Mouse (Mus musculus) forebrain, embryonic 16.5 days (tissue): ENCODE results near the gene Etv5. TPM values are rescaled to one million over a fixed set of nuclear protein-coding genes. Genes with fewer than 3 reads are reported as not detected.

Source experiments
- ATAC-seq: fragments of 200-750 bp; cut with Nextera tagmentation; 2 replicates; pipeline ENCODE4 v1.8.0; 2017; ENCODE audit warnings: mild to moderate bottlenecking, moderate library complexity
- H3K27ac ChIP-seq: fragments of 300-500 bp; sonication (generic); 2 replicates; pipeline ENCODE4 v1.5.1; 2014; ENCODE audit warnings: low read length, control low read depth
- H3K27me3 ChIP-seq: fragments of 300-500 bp; sonication (generic); replicated peaks from 2 replicates; pipeline ENCODE4 v1.6.1; 2014; ENCODE audit warnings: low read length; ENCODE audit not compliant: control insufficient read depth, insufficient read depth
- H3K36me3 ChIP-seq: fragments of 300-500 bp; sonication (generic); 2 replicates; pipeline ENCODE4 v1.6.1; 2014; ENCODE audit not compliant: control insufficient read depth, insufficient read depth
- H3K4me1 ChIP-seq: fragments of 300-500 bp; sonication (generic); replicated peaks from 2 replicates; pipeline ENCODE4 v1.6.1; 2014; ENCODE audit warnings: low read length; ENCODE audit not compliant: control insufficient read depth, insufficient read depth
- H3K4me2 ChIP-seq: fragments of 300-500 bp; sonication (generic); 2 replicates; pipeline ENCODE4 v1.6.1; 2014; ENCODE audit warnings: mild to moderate bottlenecking, low read length, control low read depth
- H3K4me3 ChIP-seq: fragments of 300-500 bp; sonication (generic); replicated peaks from 2 replicates; pipeline ENCODE4 v1.5.1; 2014; ENCODE audit warnings: mild to moderate bottlenecking, low read length, control low read depth
- H3K9ac ChIP-seq: fragments of 300-500 bp; sonication (generic); replicated peaks from 2 replicates; pipeline ENCODE4 v1.6.1; 2014; ENCODE audit warnings: low read depth, low read length, control low read depth
- H3K9me3 ChIP-seq: fragments of 300-500 bp; sonication (generic); 2 replicates; pipeline ENCODE4 v1.6.1; 2016; ENCODE audit warnings: low read length; ENCODE audit not compliant: control insufficient read depth
- WGBS: fragments of 180-500 bp; shearing (Covaris S2); extraction: QIAGEN DNeasy Blood & Tissue Kit; methylation state at CpG from one replicate; pipeline ENCODE4 v1.1.7; 2014; 5-methylcytosine and 5-hydroxymethylcytosine counted together
- polyA plus RNA-seq: library from polyadenylated mRNA; unstranded; fragments of >200 nt; fragmentation: Nextera tagmentation; extraction: Ambion mirVana; gene quantifications from 2 replicates; pipeline ENCODE4 v1.2.1, GENCODE M21; 2015

Gene Etv5
- 25.4 and 35.2 TPM in 2 replicates for polyA plus RNA-seq

DNA sequence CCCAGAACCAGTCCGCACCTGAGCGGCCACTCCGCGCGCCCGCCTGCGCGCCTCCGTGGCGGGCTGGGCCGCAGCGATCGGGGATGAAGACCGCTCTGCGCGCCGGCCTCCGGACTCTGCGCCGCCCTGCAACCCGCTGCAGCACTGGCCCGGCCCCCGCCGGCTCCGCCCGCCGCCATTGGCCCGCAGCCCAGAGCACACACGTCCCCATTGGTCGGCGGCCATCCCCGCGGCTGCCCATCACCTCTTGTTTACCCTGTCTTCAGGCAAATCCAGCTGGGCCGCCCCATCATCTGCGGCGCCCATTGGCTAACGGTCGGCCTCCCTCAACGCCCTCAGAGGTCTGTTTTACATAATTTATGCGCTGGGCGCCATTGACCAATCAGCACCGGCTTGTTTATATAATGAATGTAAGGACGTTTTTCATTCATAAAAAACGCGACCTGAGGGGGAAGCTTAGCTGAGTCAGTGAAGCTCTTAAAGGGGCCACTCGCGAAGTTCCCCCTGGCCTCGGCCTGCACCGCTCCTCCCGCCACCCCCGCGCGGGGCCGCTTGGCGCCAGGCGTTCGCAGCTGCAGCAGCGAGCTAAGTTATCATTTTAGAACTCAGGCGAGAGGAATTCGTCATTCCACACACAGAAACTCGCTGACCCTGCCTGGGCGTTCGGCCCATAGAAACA lies at the start of gene Etv5:
Gene Etv5 (minus strand): TSS at position 221 of the 679 bp plus-strand sequence.
- H3K36me3 ChIP-seq, result no peaks in the 10 kb centered on the region
- peaks cover 26% of the 10 kb centered on the region for H3K4me1 ChIP-seq
- no peaks in the 10 kb centered on the region for H3K9me3 ChIP-seq
- H3K9ac ChIP-seq, result peak within 1 kb of the TSS; percentile 70
- H3K4me3 ChIP-seq, result peak within 1 kb of the TSS; percentile 80
- H3K27me3 ChIP-seq, result peaks cover 28% of the 10 kb centered on the region
- peak within 1 kb of the TSS; percentile 71 for H3K27ac ChIP-seq
- H3K4me2 ChIP-seq, result peak within 1 kb of the TSS; percentile 100
- ATAC-seq, result peak; percentile 97
- under 1% methylated on average over 53 of the region's 63 CpGs for WGBS

DNA sequence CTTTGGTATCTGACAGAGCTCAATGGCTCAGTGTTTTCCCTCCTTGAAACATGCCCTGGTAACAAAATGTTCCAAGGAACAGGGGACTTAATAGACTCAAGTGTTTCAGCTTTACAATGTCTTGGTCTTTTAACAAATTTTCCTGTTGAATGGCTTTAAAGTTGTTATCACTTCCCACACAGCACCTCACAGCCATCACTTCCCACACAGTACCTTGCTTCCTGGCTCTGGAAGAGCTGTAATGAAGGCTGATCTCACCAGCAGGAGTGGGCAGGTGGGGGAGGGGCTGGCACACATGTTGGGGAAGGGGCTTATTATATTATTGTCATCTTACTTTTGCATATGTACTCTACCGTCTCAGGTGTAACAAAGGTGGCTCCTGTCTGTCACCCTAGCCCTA lies 44.4 kb upstream of the Etv5 start:
- H3K9me3 ChIP-seq, result no peaks in the 10 kb centered on the region
- 65% methylated on average over 1 of the region's 1 CpGs for WGBS
- H3K4me2 ChIP-seq, result no peak overlapping the region
- H3K27me3 ChIP-seq, result no peaks in the 10 kb centered on the region
- H3K36me3 ChIP-seq, result no peaks in the 10 kb centered on the region
- no peaks in the 10 kb centered on the region for H3K4me1 ChIP-seq
- H3K4me3 ChIP-seq, result no peak overlapping the region
- ATAC-seq, result no peak
- no peak overlapping the region for H3K27ac ChIP-seq
- H3K9ac ChIP-seq, result no peak overlapping the region

DNA sequence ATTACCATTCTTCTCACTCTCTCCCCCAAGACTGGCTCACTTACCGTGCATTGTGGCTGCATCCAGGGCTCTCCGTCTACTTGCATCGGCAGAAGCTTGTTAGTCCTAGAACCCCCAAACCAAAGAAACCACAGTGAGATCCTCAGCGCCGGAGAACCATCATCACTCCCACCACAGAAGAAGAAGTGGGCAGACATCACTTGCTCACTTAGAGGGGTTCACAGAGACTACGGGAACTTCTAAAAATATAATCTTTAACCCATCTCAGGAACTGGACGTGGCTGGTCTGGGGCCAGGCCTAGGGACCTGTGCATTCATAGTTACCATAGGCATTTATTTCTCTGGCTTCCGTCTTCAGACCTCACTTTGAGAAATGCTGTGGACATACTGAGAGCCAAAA lies 39.8 kb upstream of the Etv5 start:
- Histone ChIP-seq H3K4me3 (no peak overlapping the region), H3K9ac (no peak overlapping the region), H3K4me1 (no peaks in the 10 kb centered on the region), H3K36me3 (no peaks in the 10 kb centered on the region), H3K9me3 (no peaks in the 10 kb centered on the region), H3K4me2 (no peak overlapping the region), H3K27ac (no peak overlapping the region), H3K27me3 (no peaks in the 10 kb centered on the region)
- no peak for ATAC-seq
- 96% methylated on average over 8 of the region's 8 CpGs for WGBS

DNA sequence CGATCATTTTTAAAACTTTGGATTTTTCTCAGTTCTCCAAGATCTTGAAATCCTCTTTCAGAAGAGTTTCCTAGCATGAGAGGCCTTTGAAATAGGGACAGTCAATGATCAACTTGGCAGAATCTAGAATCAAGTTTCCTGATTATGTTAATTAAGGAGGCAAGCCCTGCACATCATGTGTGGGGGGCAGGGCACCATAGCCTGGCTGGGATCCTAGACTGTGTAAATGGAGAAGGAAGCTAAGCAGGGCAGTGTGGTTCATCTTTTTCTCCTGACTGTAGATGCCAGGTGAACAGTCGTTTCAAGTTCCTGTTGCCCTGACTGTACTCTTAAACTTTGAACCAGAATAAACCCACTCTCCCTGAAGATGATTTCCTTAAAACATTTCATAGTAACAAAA lies 32.2 kb upstream of the Etv5 start:
- ATAC-seq, result no peak
- no peak overlapping the region for H3K4me2 ChIP-seq
- H3K27ac ChIP-seq, result no peak overlapping the region
- no peaks in the 10 kb centered on the region for H3K36me3 ChIP-seq
- WGBS, result 87% methylated on average over 2 of the region's 2 CpGs
- H3K9me3 ChIP-seq, result no peaks in the 10 kb centered on the region
- H3K27me3 ChIP-seq, result no peaks in the 10 kb centered on the region
- no peak overlapping the region for H3K9ac ChIP-seq
- 0 out of 2 replicates have a peak, but pooled peaks cover 2% of the 10 kb centered on the region for H3K4me1 ChIP-seq
- H3K4me3 ChIP-seq, result no peak overlapping the region

DNA sequence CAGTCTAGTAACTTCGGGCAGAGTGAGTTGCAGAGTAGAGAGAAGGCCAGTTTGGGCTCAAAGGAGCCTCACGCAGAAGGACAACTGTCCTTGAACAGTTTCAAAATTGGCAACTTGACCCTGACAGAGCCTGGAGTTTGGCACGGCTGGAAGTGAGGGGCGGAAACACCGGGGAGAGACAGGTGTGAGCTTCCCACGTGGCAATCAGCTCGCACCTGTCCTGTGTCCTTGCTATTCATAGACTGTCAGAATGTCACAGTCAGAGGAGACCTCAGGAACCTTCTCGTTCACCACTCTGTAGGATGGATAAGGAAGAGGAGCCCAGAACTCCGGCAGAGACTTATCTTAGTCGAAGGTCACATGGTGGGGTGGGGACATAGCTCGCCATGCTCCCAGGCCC lies 29.9 kb upstream of the Etv5 start:
- no peaks in the 10 kb centered on the region for H3K36me3 ChIP-seq
- no peak overlapping the region for H3K4me2 ChIP-seq
- no peaks in the 10 kb centered on the region for H3K9me3 ChIP-seq
- no peak overlapping the region for H3K4me3 ChIP-seq
- no peaks in the 10 kb centered on the region for H3K27me3 ChIP-seq
- no peak for ATAC-seq
- H3K9ac ChIP-seq, result no peak overlapping the region
- WGBS, result 90% methylated on average over 11 of the region's 11 CpGs
- no peak overlapping the region for H3K27ac ChIP-seq
- H3K4me1 ChIP-seq, result 0 out of 2 replicates have a peak, but pooled peaks cover 2% of the 10 kb centered on the region

DNA sequence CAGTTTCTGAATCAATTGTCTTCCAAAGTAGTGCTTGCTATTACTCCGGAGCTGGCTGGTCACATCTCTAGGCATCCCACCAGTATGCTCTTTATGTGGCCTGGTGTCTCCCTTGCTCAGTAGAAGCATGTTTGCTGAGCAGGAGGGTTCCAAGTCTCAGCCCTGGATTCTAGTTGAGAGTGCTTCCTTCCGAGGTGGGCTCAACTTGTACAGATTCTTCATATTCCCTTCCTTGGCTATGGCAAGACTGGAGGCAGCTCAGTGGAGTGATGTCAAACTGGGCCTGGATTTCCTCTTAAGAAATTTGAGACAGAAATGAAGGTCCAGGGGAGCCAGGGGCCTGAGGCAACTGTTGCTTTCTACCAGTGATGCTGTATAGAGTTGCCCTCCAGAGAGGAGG lies 27.6 kb upstream of the Etv5 start:
- 87% methylated on average over 2 of the region's 2 CpGs for WGBS
- Histone ChIP-seq H3K27ac (no peak overlapping the region), H3K4me3 (no peak overlapping the region), H3K9me3 (no peaks in the 10 kb centered on the region), H3K4me2 (no peak overlapping the region), H3K36me3 (no peaks in the 10 kb centered on the region), H3K4me1 (0 out of 2 replicates have a peak, but pooled peaks cover 2% of the 10 kb centered on the region), H3K9ac (no peak overlapping the region), H3K27me3 (no peaks in the 10 kb centered on the region)
- ATAC-seq, result no peak

DNA sequence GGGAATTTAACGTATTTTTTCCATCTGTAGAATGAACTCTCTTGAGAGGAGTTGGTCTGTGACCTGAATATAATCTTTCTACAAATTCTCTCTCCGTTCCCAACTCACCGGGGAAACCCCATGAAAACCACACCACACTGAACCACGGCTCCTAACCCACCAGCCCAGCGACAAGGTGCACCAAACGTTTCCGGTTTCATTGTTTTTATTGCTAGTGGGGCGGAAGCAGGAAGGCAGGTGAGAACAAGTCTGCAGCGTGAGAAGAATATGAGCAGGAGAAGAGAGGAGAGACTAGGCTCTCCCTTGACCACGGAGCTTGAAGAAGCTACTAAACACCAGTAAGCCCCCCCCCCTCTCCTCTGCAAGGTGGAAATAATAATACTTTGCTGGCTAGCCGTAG lies 26.9 kb upstream of the Etv5 start:
- H3K9ac ChIP-seq, result no peak overlapping the region
- no peak for ATAC-seq
- no peaks in the 10 kb centered on the region for H3K9me3 ChIP-seq
- no peak overlapping the region for H3K4me3 ChIP-seq
- no peak overlapping the region for H3K27ac ChIP-seq
- H3K36me3 ChIP-seq, result no peaks in the 10 kb centered on the region
- H3K4me2 ChIP-seq, result no peak overlapping the region
- no peaks in the 10 kb centered on the region for H3K4me1 ChIP-seq
- 85% methylated on average over 11 of the region's 11 CpGs for WGBS
- H3K27me3 ChIP-seq, result no peaks in the 10 kb centered on the region

DNA sequence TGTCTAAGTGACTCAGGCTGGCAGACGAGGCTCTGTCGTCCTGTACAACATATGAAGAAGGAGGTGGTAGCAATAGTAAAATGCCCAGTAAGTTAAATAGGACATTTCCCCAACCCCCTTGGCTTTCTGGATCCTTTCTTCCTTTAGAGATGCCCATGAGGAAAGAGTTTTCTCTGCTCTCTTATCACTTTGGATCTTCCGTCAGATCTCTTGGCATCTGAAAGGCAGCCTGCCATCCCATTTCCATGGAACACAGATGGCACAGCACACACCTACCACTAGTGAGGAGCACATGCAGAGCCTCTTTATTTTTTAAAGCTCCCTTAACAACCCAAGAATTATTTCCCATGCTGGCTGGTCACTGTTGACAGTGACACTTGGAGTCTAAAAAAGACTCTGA lies 22.7 kb upstream of the Etv5 start:
- no peak for ATAC-seq
- H3K4me1 ChIP-seq, result no peaks in the 10 kb centered on the region
- H3K27me3 ChIP-seq, result no peaks in the 10 kb centered on the region
- no peak overlapping the region for H3K4me2 ChIP-seq
- no peak overlapping the region for H3K27ac ChIP-seq
- no peaks in the 10 kb centered on the region for H3K9me3 ChIP-seq
- H3K36me3 ChIP-seq, result no peaks in the 10 kb centered on the region
- no peak overlapping the region for H3K9ac ChIP-seq
- WGBS, result 75% methylated on average over 3 of the region's 3 CpGs
- no peak overlapping the region for H3K4me3 ChIP-seq

DNA sequence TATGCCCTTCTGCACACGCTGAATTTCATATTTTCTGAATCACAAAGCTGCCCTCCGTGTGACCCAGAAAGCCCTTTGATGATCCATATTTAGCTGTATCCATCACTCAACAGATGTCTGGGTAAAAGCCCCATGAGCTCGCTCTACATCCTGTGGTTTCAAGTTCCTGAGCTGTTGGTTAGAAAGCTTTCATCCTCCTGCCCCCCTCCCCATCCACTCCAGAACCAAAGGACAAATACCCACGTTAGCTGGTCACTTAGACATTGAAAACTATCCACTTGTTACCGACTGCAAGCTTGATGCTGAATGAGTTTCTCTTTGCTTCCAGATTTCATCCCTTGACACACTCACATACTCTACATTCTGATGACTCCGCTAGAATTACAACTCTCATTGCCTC lies 22.2 kb upstream of the Etv5 start:
- H3K4me2 ChIP-seq, result no peak overlapping the region
- no peak for ATAC-seq
- H3K4me1 ChIP-seq, result no peaks in the 10 kb centered on the region
- no peak overlapping the region for H3K27ac ChIP-seq
- 80% methylated on average over 6 of the region's 6 CpGs for WGBS
- no peak overlapping the region for H3K9ac ChIP-seq
- H3K27me3 ChIP-seq, result no peaks in the 10 kb centered on the region
- no peak overlapping the region for H3K4me3 ChIP-seq
- H3K36me3 ChIP-seq, result no peaks in the 10 kb centered on the region
- no peaks in the 10 kb centered on the region for H3K9me3 ChIP-seq

DNA sequence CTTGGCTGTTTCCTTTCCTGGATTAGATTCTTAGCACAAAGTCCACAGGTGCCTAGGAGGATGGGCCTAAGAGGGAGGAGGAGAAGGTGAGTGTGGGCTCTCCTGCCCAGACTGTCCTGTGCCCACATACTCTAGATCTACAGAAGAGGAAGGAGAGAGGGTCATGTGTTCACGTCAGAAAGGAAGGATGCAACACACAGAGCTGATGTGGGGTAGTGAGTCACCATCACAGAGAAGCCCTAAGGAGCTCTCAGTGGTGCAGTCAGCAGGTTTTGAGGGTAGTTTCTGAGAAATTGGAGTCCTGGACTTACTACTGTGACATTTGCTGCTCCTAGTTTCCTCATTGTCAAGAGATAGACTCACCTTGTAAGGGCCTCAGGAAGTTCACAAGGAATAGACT lies 21.4 kb upstream of the Etv5 start:
- no peaks in the 10 kb centered on the region for H3K4me1 ChIP-seq
- ATAC-seq, result no peak
- no peaks in the 10 kb centered on the region for H3K27me3 ChIP-seq
- no peaks in the 10 kb centered on the region for H3K9me3 ChIP-seq
- H3K4me3 ChIP-seq, result no peak overlapping the region
- no peaks in the 10 kb centered on the region for H3K36me3 ChIP-seq
- no peak overlapping the region for H3K4me2 ChIP-seq
- WGBS, result 100% methylated on average over 1 of the region's 1 CpGs
- H3K27ac ChIP-seq, result no peak overlapping the region
- H3K9ac ChIP-seq, result no peak overlapping the region
